Mouse (Mus musculus) limb, embryonic 15.5 days (tissue): ENCODE measurements around the gene Kcnb1. TPM values are rescaled to one million over a fixed set of nuclear protein-coding genes. Genes with fewer than 3 reads are reported as not detected.
A peak's percentile ranks its signal among the peaks of the same experiment; 100 is the strongest.

Experiments
- ATAC-seq: fragments of 200-750 bp; cut with Nextera tagmentation; 2 replicates; pipeline ENCODE4 v1.8.0; 2017; ENCODE audit warnings: low read depth, moderate TSS enrichment; ENCODE audit not compliant: insufficient number of reproducible peaks, low FRiP score, low TSS enrichment
- H3K27ac ChIP-seq: fragments of 300-500 bp; sonication (generic); 2 replicates; pipeline ENCODE4 v1.5.1; 2015; ENCODE audit warnings: moderate library complexity, mild to moderate bottlenecking, inconsistent platforms
- H3K27me3 ChIP-seq: fragments of 300-500 bp; sonication (generic); 2 replicates; pipeline ENCODE4 v1.6.1; 2015; ENCODE audit warnings: inconsistent platforms
- H3K36me3 ChIP-seq: fragments of 300-500 bp; sonication (generic); 2 replicates; pipeline ENCODE4 v1.6.1; 2015; ENCODE audit warnings: inconsistent platforms
- H3K4me1 ChIP-seq: fragments of 300-500 bp; sonication (generic); 2 replicates; pipeline ENCODE4 v1.6.1; 2015; ENCODE audit warnings: inconsistent platforms
- H3K4me2 ChIP-seq: fragments of 300-500 bp; sonication (generic); 2 replicates; pipeline ENCODE4 v1.6.1; 2015; ENCODE audit warnings: mild to moderate bottlenecking, inconsistent platforms
- H3K4me3 ChIP-seq: fragments of 300-500 bp; sonication (generic); 2 replicates; pipeline ENCODE4 v1.5.1; 2015; ENCODE audit warnings: mild to moderate bottlenecking, inconsistent platforms
- H3K9ac ChIP-seq: fragments of 300-500 bp; sonication (generic); 2 replicates; pipeline ENCODE4 v1.6.1; 2015; ENCODE audit warnings: inconsistent platforms
- H3K9me3 ChIP-seq: fragments of 300-500 bp; sonication (generic); 2 replicates; pipeline ENCODE4 v1.6.1; 2016; ENCODE audit warnings: inconsistent platforms
- WGBS: fragments of 180-500 bp; shearing (Covaris S2); methylation state at CpG from one replicate; pipeline ENCODE4 v1.1.7; 2015; 5-methylcytosine and 5-hydroxymethylcytosine counted together
- polyA plus RNA-seq: library from polyadenylated mRNA; unstranded; fragments of >200 nt; fragmentation: Nextera tagmentation; extraction: Ambion mirVana; gene quantifications from 2 replicates; pipeline ENCODE4 v1.2.1, GENCODE M21; 2015

The Kcnb1 gene
- polyA plus RNA-seq, 1 experiment from 2014 or later: 0.73 TPM

- Histone ChIP-seq H3K4me1 (peaks cover 8% of the 10 kb centered on the region; the same call in 1 of the 2 replicates), H3K9me3 (no peaks in the 10 kb centered on the region), H3K4me3 (no peak overlapping the region), H3K36me3 (0 out of 2 replicates have a peak, but pooled peaks cover 5% of the 10 kb centered on the region), H3K27ac (no peak overlapping the region), H3K27me3 (no peaks in the 10 kb centered on the region), H3K9ac (no peak overlapping the region), H3K4me2 (no peak overlapping the region)
- no peak for ATAC-seq
- 80% methylated on average over 7 of the region's 7 CpGs for WGBS
Measured at GRCm38 (mm10) chr2:167203505-167204166, 13.7 kb upstream of the Kcnb1 start.

GRCm38 (mm10) chr2:167201463-167202291 lies 11.7 kb upstream of the Kcnb1 start:
- 47% methylated on average over 16 of the region's 16 CpGs for WGBS
- no peak overlapping the region for H3K4me3 ChIP-seq

GRCm38 (mm10) chr2:167198660-167199427 lies 8.9 kb upstream of the Kcnb1 start:
- Histone ChIP-seq H3K4me3 (no peak overlapping the region), H3K4me1 (no peaks in the 10 kb centered on the region), H3K36me3 (0 out of 2 replicates have a peak, but pooled peaks cover 5% of the 10 kb centered on the region), H3K27me3 (no peaks in the 10 kb centered on the region), H3K4me2 (no peak overlapping the region), H3K9me3 (no peaks in the 10 kb centered on the region), H3K27ac (no peak overlapping the region), H3K9ac (no peak overlapping the region)
- ATAC-seq: no peak
- WGBS: 45% methylated on average over 13 of the region's 13 CpGs

More at GRCm38 (mm10) chr2:167201463-167202291, 11.7 kb upstream of the Kcnb1 start:
- no peaks in the 10 kb centered on the region for H3K27me3 ChIP-seq
- H3K9me3 ChIP-seq: no peaks in the 10 kb centered on the region
- H3K36me3 ChIP-seq: 0 out of 2 replicates have a peak, but pooled peaks cover 5% of the 10 kb centered on the region
- ATAC-seq: no peak
- H3K27ac ChIP-seq: no peak overlapping the region
- no peak overlapping the region for H3K4me2 ChIP-seq
- peaks cover 8% of the 10 kb centered on the region; the same call in 1 of the 2 replicates for H3K4me1 ChIP-seq
- no peak overlapping the region for H3K9ac ChIP-seq

GRCm38 (mm10) chr2:167193361-167193760 lies 3.4 kb upstream of the Kcnb1 start:
- ATAC-seq: no peak
- no peak overlapping the region for H3K4me2 ChIP-seq
- WGBS: 81% methylated on average over 3 of the region's 3 CpGs

GRCm38 (mm10) chr2:167189291-167190075 lies 472 bp downstream of the Kcnb1 start:
- peaks cover 28% of the 10 kb centered on the region for H3K4me1 ChIP-seq
- 0 out of 2 replicates have a peak, but pooled peaks have one; percentile 27 for ATAC-seq
- no peak overlapping the region for H3K27ac ChIP-seq
- H3K36me3 ChIP-seq: no peaks in the 10 kb centered on the region
- peak overlapping the region; percentile 37 for H3K9ac ChIP-seq
- no peaks in the 10 kb centered on the region for H3K9me3 ChIP-seq
- peak overlapping the region; percentile 87 for H3K4me2 ChIP-seq
- peak overlapping the region; percentile 52 for H3K4me3 ChIP-seq
- WGBS: under 1% methylated on average over 58 of the region's 91 CpGs
- peaks cover 65% of the 10 kb centered on the region for H3K27me3 ChIP-seq

More at GRCm38 (mm10) chr2:167193361-167193760, 3.4 kb upstream of the Kcnb1 start:
- H3K36me3 ChIP-seq: no peaks in the 10 kb centered on the region
- no peaks in the 10 kb centered on the region for H3K9me3 ChIP-seq
- H3K9ac ChIP-seq: no peak overlapping the region
- peaks cover 34% of the 10 kb centered on the region for H3K27me3 ChIP-seq
- H3K4me1 ChIP-seq: peaks cover 25% of the 10 kb centered on the region
- H3K27ac ChIP-seq: no peak overlapping the region
- no peak overlapping the region for H3K4me3 ChIP-seq

GRCm38 (mm10) chr2:167188315-167189207 lies 1.4 kb downstream of the Kcnb1 start:
- no peak overlapping the region for H3K27ac ChIP-seq
- H3K9me3 ChIP-seq: no peaks in the 10 kb centered on the region
- no peaks in the 10 kb centered on the region for H3K36me3 ChIP-seq
- WGBS: 11% methylated on average over 74 of the region's 83 CpGs
- H3K27me3 ChIP-seq: peaks cover 65% of the 10 kb centered on the region
- peak; percentile 48; the same call in 1 of the 2 replicates for ATAC-seq
- H3K4me1 ChIP-seq: peaks cover 27% of the 10 kb centered on the region
- peak overlapping the region; percentile 52 for H3K4me3 ChIP-seq
- H3K9ac ChIP-seq: no peak overlapping the region
- peak overlapping the region; percentile 87 for H3K4me2 ChIP-seq

GRCm38 (mm10) chr2:167187119-167187518 lies 2.8 kb downstream of the Kcnb1 start:
- Histone ChIP-seq H3K4me3 (no peak overlapping the region), H3K9me3 (no peaks in the 10 kb centered on the region), H3K4me2 (no peak overlapping the region), H3K4me1 (peaks cover 25% of the 10 kb centered on the region), H3K36me3 (no peaks in the 10 kb centered on the region), H3K9ac (no peak overlapping the region), H3K27me3 (peaks cover 65% of the 10 kb centered on the region), H3K27ac (no peak overlapping the region)
- ATAC-seq: no peak
- WGBS: 86% methylated on average over 5 of the region's 5 CpGs

- Histone ChIP-seq H3K9me3 (no peaks in the 10 kb centered on the region), H3K9ac (no peak overlapping the region), H3K4me1 (peaks cover 25% of the 10 kb centered on the region), H3K27ac (no peak overlapping the region), H3K4me2 (no peak overlapping the region), H3K36me3 (no peaks in the 10 kb centered on the region), H3K4me3 (no peak overlapping the region), H3K27me3 (peaks cover 61% of the 10 kb centered on the region)
- WGBS: 43% methylated on average over 10 of the region's 10 CpGs
- no peak for ATAC-seq
Measured at GRCm38 (mm10) chr2:167186544-167186943, 3.4 kb downstream of the Kcnb1 start.

- WGBS: 47% methylated on average over 13 of the region's 13 CpGs
- Histone ChIP-seq H3K9me3 (no peaks in the 10 kb centered on the region), H3K27ac (no peak overlapping the region), H3K4me3 (no peak overlapping the region), H3K36me3 (no peaks in the 10 kb centered on the region), H3K4me1 (peaks cover 25% of the 10 kb centered on the region), H3K4me2 (no peak overlapping the region), H3K9ac (no peak overlapping the region), H3K27me3 (peaks cover 56% of the 10 kb centered on the region)
- no peak for ATAC-seq
Measured at GRCm38 (mm10) chr2:167186003-167186402, 4.0 kb downstream of the Kcnb1 start.

- no peak overlapping the region for H3K27ac ChIP-seq
- peaks cover 21% of the 10 kb centered on the region for H3K4me1 ChIP-seq
- H3K36me3 ChIP-seq: no peaks in the 10 kb centered on the region
- peaks cover 50% of the 10 kb centered on the region for H3K27me3 ChIP-seq
- WGBS: 79% methylated on average over 2 of the region's 2 CpGs
- no peak overlapping the region for H3K4me3 ChIP-seq
- no peak overlapping the region for H3K4me2 ChIP-seq
- H3K9ac ChIP-seq: no peak overlapping the region
- no peak for ATAC-seq
- H3K9me3 ChIP-seq: no peaks in the 10 kb centered on the region
Measured at GRCm38 (mm10) chr2:167185432-167185831, 4.5 kb downstream of the Kcnb1 start.
